Mouse (Mus musculus) cerebellum, adult 18-20 months (tissue): ENCODE measurements around the gene Mapt.
"Not testable (repeated sequence)": the region's sequence is repeated elsewhere in the genome, so short reads cannot be mapped to it uniquely, and the experiment has no call there.

ENCODE experiments used
- DNase-seq, 2 experiments: peaks; one replicate each; pipeline ENCODE4 v3.0.0; 2021

Gene Mapt

GRCm38 (mm10) chr11:104233574-104234206 is 2.5 kb downstream of the Mapt start:
- peak; percentile 57 to 66 for DNase-seq

GRCm38 (mm10) chr11:104234680-104235079 is 3.5 kb downstream of the Mapt start:
- DNase-seq = peak in 1 of 2 experiments; percentile 33

GRCm38 (mm10) chr11:104235881-104236280 is 4.7 kb downstream of the Mapt start:
- peak in 1 of 2 experiments; percentile 30 for DNase-seq

GRCm38 (mm10) chr11:104237226-104237625 is 6.0 kb downstream of the Mapt start:
- peak; percentile 85 to 88 for DNase-seq

GRCm38 (mm10) chr11:104237958-104238747 is 7.0 kb downstream of the Mapt start:
- peak in 1 of 2 experiments; percentile 3 for DNase-seq

GRCm38 (mm10) chr11:104245478-104245877 is 14.3 kb downstream of the Mapt start:
- not testable (repeated sequence) for DNase-seq

GRCm38 (mm10) chr11:104246171-104246694 is 15.0 kb downstream of the Mapt start:
- DNase-seq = no peak

GRCm38 (mm10) chr11:104247141-104247717 is 16.0 kb downstream of the Mapt start:
- no peak for DNase-seq

- DNase-seq = peak; percentile 53 to 66
Observed at GRCm38 (mm10) chr11:104249420-104249819, 18.2 kb downstream of the Mapt start.

GRCm38 (mm10) chr11:104251121-104251520 is 19.9 kb downstream of the Mapt start:
- DNase-seq = no peak

- no peak for DNase-seq
Observed at GRCm38 (mm10) chr11:104252094-104252493, 20.9 kb downstream of the Mapt start.

- peak; percentile 77 for DNase-seq
Observed at GRCm38 (mm10) chr11:104254408-104255039, 23.3 kb downstream of the Mapt start.

GRCm38 (mm10) chr11:104256179-104256578 is 25.0 kb downstream of the Mapt start:
- no peak for DNase-seq

GRCm38 (mm10) chr11:104258991-104259390 is 27.8 kb downstream of the Mapt start:
- DNase-seq = no peak

GRCm38 (mm10) chr11:104264683-104265082 is 33.5 kb downstream of the Mapt start:
- no peak for DNase-seq

- no peak for DNase-seq
Observed at GRCm38 (mm10) chr11:104265669-104266068, 34.5 kb downstream of the Mapt start.

- no peak for DNase-seq
Observed at GRCm38 (mm10) chr11:104267380-104267779, 36.2 kb downstream of the Mapt start.

GRCm38 (mm10) chr11:104269385-104269822 is 38.2 kb downstream of the Mapt start:
- no peak for DNase-seq

- DNase-seq = no peak
Observed at GRCm38 (mm10) chr11:104270452-104270851, 39.3 kb downstream of the Mapt start.

GRCm38 (mm10) chr11:104270876-104271275 is 39.7 kb downstream of the Mapt start:
- DNase-seq = no peak

GRCm38 (mm10) chr11:104271876-104272275 is 40.7 kb downstream of the Mapt start:
- peak; percentile 77 to 84 for DNase-seq

- DNase-seq = peak; percentile 94
Observed at GRCm38 (mm10) chr11:104272352-104272751, 41.2 kb downstream of the Mapt start.

GRCm38 (mm10) chr11:104275765-104276164 is 44.6 kb downstream of the Mapt start:
- DNase-seq = no peak
